Mouse (Mus musculus): Measurements from ENCODE around the gene Gm45837.
"Not testable (repeated sequence)": the region's sequence is repeated elsewhere in the genome, so short reads cannot be mapped to it uniquely, and the experiment has no call there.

Gene Gm45837

DNA sequence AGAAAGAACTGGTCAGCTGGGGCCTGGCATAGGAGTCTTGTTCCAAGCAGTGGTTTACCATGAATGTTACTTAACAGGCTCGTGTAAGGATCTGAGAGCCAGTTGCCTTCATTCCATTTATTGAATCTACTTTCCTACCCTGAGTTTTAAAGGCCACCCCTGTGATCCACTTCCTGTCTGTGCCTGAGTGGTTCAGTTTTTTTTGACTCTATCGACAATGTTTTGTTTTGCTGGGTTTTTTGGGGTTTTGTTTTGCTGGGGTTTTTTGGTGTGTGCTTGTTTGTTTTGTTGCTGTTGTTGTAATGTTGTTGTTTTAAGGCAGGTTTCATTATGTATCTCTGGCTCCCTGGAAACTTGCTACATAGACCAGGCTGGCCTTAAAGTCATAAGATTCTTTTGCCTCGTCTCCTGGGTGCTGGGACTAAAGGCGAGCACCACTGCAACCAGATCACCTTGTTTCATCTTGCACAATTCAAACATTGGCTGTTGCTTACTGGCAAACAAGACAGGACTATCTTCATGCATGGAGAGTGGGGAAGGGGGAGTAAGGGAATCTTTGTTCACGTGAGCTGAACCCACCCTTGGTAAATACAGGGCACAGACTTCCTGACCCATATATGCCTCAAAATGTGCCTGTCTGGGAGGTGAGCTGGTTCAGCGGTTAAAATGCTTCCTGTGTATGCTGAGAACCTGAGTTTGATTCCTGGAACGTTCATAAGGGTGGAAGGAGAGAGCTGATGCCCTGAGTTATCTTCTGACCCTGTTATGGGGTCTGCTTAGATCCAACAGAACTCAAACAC is 140.2 kb downstream of the Gm45837 start:
- no peak for DNase-seq (ENCODE audit: low read depth, low spot score)

DNA sequence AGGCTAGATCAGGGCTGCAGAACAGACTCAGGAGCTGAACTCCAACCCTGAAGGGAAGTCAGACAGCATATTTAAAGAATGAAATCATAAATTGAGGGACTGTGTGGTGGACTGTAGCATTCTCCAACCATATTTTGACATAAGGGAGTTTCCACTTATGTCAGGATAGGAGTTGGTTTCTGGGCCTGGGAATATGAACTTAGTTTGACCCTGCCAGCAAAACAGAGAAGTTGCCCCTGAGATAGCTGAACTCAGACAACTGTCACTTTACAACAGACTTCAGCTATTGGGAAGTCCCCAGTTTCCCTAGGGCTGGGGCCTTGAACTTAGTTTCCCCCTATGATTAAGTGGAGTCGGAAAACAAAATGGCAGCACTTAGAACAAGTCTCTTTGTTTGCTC is 140.8 kb downstream of the Gm45837 start:
- no peak for DNase-seq (ENCODE audit: low read depth, low spot score)

DNA sequence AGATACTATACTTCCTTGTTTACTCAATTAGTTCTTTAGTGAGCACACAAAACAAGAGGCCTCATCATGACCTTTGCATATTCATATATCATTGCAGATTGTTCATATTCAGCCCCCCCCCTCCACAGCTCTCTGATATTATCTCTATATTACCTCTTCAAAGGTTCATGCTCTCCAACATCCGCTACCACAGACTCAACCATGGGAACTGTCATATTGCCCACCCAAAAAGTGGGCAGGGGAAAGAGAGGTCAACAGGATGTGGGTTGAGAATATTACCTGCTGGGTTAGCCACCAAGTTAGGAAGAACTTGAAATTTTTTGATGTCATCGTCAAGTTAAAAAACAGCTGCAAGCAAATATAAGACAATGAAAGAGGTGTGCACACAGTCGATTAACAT is 144.8 kb downstream of the Gm45837 start:
- not testable (repeated sequence) for DNase-seq (ENCODE audit: low read depth, low spot score)

DNA sequence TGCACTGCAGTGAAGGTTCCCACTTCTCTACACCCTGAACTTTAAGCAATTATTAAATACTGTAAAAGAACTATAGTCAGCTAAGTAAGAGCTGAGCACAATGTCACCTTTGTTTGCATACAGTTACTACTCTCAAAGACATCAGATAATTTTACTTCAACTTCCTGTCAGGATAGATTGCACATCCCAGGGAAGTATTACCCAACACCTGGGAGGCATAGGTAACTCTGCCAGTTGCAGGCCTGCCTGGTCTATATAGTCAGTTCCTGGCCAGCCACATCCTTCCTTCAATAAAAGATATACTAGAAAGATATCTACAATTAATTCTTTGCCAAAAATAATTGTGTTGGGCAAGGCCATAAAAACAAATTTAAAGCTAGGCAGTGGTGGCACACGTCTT is 146.7 kb downstream of the Gm45837 start:
- DNase-seq (ENCODE audit: low read depth, low spot score) = no peak

DNA sequence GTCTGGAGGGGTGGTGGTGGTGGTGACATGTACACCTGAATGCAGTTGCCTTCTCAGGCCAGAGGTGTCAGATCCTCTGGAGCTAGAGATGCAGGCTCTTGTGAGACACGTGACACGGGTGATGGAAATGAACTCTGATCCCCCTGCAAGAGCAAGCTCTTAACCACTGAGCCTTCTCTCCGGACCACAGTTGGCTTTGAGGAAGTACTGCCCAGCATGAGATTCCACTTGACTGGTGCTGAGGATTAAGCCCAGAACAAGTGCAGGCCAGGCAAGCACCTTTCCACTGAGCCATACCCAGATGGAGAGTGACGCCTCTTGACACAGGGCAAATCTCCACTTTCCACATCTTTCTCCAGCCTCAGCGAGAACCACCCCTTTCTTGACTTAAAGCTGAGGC is 148.7 kb downstream of the Gm45837 start:
- DNase-seq (ENCODE audit: low read depth, low spot score) = not testable (repeated sequence)
